ENCODE assay signal across 12 mouse cellular contexts in genomic region chr2:115579976-115580375, GRCm38 (mm10). TPM values are rescaled to one million over a fixed set of nuclear protein-coding genes. Genes with fewer than 3 reads are reported as not detected.
A peak's percentile ranks its signal among the peaks of the same experiment; 100 is the strongest.
DNase-seq lines count a peak whose midpoint lies in the region; ATAC-seq and TF ChIP-seq lines count a peak whose summit lies in the region.
"Had no signal": no experiment of that assay in that cellular context is flagged by ENCODE, and none has a peak within 500 bp of the region (broad histone marks: within the 10 kb centered on the region; RNA-seq: fewer than 3 reads in every experiment).

No protein-coding gene starts in this region.

- no peak for TF ChIP-seq CTCF in intestine, postnatal 0 days (IDR thresholded peaks at IDR 0.05; ENCODE audit: low read depth)

- peak overlapping the region; percentile 67 for H3K4me2 ChIP-seq in intestine, embryonic 14.5 days (ENCODE audit: low read length)
- H3K4me2 ChIP-seq in intestine, postnatal 0 days (replicated peaks; ENCODE audit: low read depth): no peak overlapping the region; the same call in 1 of the 2 replicates
- H3K4me2 ChIP-seq in midbrain, embryonic 13.5 days (replicated peaks): peak overlapping the region; percentile 33; the same call in 1 of the 2 replicates
- no peak overlapping the region for H3K4me2 ChIP-seq in midbrain, embryonic 16.5 days (ENCODE audit: low read length)

- no peak for DNase-seq in intestine, embryonic 14.5 days (ENCODE audit: low spot score)
- no peak for DNase-seq in embryonic facial prominence, embryonic 10.5 days (ENCODE audit: low spot score)
- DNase-seq in mesoderm, embryonic 11.5 days (ENCODE audit: low read depth, low spot score): peak; percentile 21
- DNase-seq in thymus, postnatal 36 days: no peak
- no peak for DNase-seq in thymus, postnatal 4 days
- DNase-seq: heart, postnatal 4 days; thymus, adult 18-20 months had no signal

- H3K36me3 ChIP-seq in intestine, embryonic 14.5 days (ENCODE audit: control insufficient read depth, insufficient read depth, low read length): no peaks in the 10 kb centered on the region
- no peaks in the 10 kb centered on the region for H3K36me3 ChIP-seq in intestine, postnatal 0 days (ENCODE audit: control insufficient read depth, insufficient read depth)
- no peaks in the 10 kb centered on the region for H3K36me3 ChIP-seq in midbrain, embryonic 13.5 days
- H3K36me3 ChIP-seq in midbrain, embryonic 16.5 days (ENCODE audit: control insufficient read depth, insufficient read depth, low read length): no peaks in the 10 kb centered on the region
- H3K36me3 ChIP-seq in embryonic facial prominence, embryonic 10.5 days (replicated peaks): no peaks in the 10 kb centered on the region
- H3K36me3 ChIP-seq: midbrain, embryonic 12.5 days had no signal

- no peak overlapping the region for H3K4me3 ChIP-seq in intestine, embryonic 14.5 days (ENCODE audit: low read depth, low read length)
- no peak overlapping the region for H3K4me3 ChIP-seq in intestine, postnatal 0 days (ENCODE audit: low read depth, low read length)
- no peak overlapping the region for H3K4me3 ChIP-seq in midbrain, embryonic 13.5 days (replicated peaks)
- no peak overlapping the region for H3K4me3 ChIP-seq in midbrain, embryonic 16.5 days (ENCODE audit: low read depth, low read length)
- 0 out of 2 replicates have a peak overlapping the region, but pooled peaks have one; percentile 76 for H3K4me3 ChIP-seq in embryonic facial prominence, embryonic 10.5 days

- no peaks in the 10 kb centered on the region for H3K9me3 ChIP-seq in intestine, embryonic 14.5 days (ENCODE audit: control insufficient read depth, low read length)
- no peaks in the 10 kb centered on the region for H3K9me3 ChIP-seq in intestine, postnatal 0 days (ENCODE audit: control insufficient read depth)
- no peaks in the 10 kb centered on the region for H3K9me3 ChIP-seq in midbrain, embryonic 13.5 days
- H3K9me3 ChIP-seq in midbrain, embryonic 16.5 days (replicated peaks; ENCODE audit: control insufficient read depth, low read length, poor library complexity, severe bottlenecking): no peaks in the 10 kb centered on the region
- H3K9me3 ChIP-seq in embryonic facial prominence, embryonic 10.5 days: no peaks in the 10 kb centered on the region
- H3K9me3 ChIP-seq: G1E; midbrain, embryonic 12.5 days had no signal

- no peak for ATAC-seq in intestine, embryonic 14.5 days (replicated peaks; ENCODE audit: low FRiP score, low TSS enrichment, low read depth)
- ATAC-seq in intestine, postnatal 0 days: no peak
- ATAC-seq in midbrain, embryonic 13.5 days: no peak
- no peak for ATAC-seq in midbrain, embryonic 16.5 days

- H3K27me3 ChIP-seq in intestine, embryonic 14.5 days (replicated peaks; ENCODE audit: control insufficient read depth, insufficient read depth, low read length): no peaks in the 10 kb centered on the region
- no peaks in the 10 kb centered on the region for H3K27me3 ChIP-seq in intestine, postnatal 0 days (replicated peaks; ENCODE audit: control insufficient read depth, insufficient read depth, low read length)
- H3K27me3 ChIP-seq in midbrain, embryonic 13.5 days: no peaks in the 10 kb centered on the region
- H3K27me3 ChIP-seq in midbrain, embryonic 16.5 days (ENCODE audit: control insufficient read depth, insufficient read depth, low read depth, low read length): no peaks in the 10 kb centered on the region
- H3K27me3 ChIP-seq in embryonic facial prominence, embryonic 10.5 days (replicated peaks; ENCODE audit: low read depth, poor library complexity, severe bottlenecking): no peaks in the 10 kb centered on the region
- H3K27me3 ChIP-seq: midbrain, embryonic 12.5 days had no signal

- WGBS in intestine, embryonic 14.5 days: 36% methylated on average over 6 of the region's 6 CpGs
- 69% methylated on average over 6 of the region's 6 CpGs for WGBS in intestine, postnatal 0 days
- 11% methylated on average over 6 of the region's 6 CpGs for WGBS in midbrain, embryonic 13.5 days
- WGBS in midbrain, embryonic 16.5 days: 14% methylated on average over 6 of the region's 6 CpGs
- 34% methylated on average over 6 of the region's 6 CpGs for WGBS in embryonic facial prominence, embryonic 10.5 days

- H3K9ac ChIP-seq in intestine, embryonic 14.5 days (ENCODE audit: low read length): no peak overlapping the region
- H3K9ac ChIP-seq in intestine, postnatal 0 days (ENCODE audit: low read depth, low read length): no peak overlapping the region
- no peak overlapping the region for H3K9ac ChIP-seq in midbrain, embryonic 13.5 days (replicated peaks)
- no peak overlapping the region for H3K9ac ChIP-seq in midbrain, embryonic 16.5 days (ENCODE audit: low read depth, low read length)

- peak overlapping the region; percentile 89 for H3K27ac ChIP-seq in intestine, embryonic 14.5 days (ENCODE audit: low read depth)
- H3K27ac ChIP-seq in intestine, postnatal 0 days (ENCODE audit: low read depth, low read length): no peak overlapping the region
- no peak overlapping the region for H3K27ac ChIP-seq in midbrain, embryonic 13.5 days
- no peak overlapping the region for H3K27ac ChIP-seq in midbrain, embryonic 16.5 days (ENCODE audit: low read length)
- 0 out of 2 replicates have a peak overlapping the region, but pooled peaks have one; percentile 40 for H3K27ac ChIP-seq in embryonic facial prominence, embryonic 10.5 days (replicated peaks)
- H3K27ac ChIP-seq: midbrain, embryonic 12.5 days had no signal

- peaks cover 23% of the 10 kb centered on the region for H3K4me1 ChIP-seq in intestine, embryonic 14.5 days (replicated peaks; ENCODE audit: control insufficient read depth, insufficient read depth, low read length)
- H3K4me1 ChIP-seq in intestine, postnatal 0 days (replicated peaks; ENCODE audit: control insufficient read depth, insufficient read depth, low read length): no peaks in the 10 kb centered on the region
- peaks cover 20% of the 10 kb centered on the region for H3K4me1 ChIP-seq in midbrain, embryonic 13.5 days (replicated peaks)
- H3K4me1 ChIP-seq in midbrain, embryonic 16.5 days (ENCODE audit: control insufficient read depth, insufficient read depth, low read length): peaks cover 6% of the 10 kb centered on the region
- peaks cover 34% of the 10 kb centered on the region for H3K4me1 ChIP-seq in embryonic facial prominence, embryonic 10.5 days

RNA-seq across cellular contexts. Expression of gene BC052040, which starts 1.5 kb away (rescaled TPM):
- 13.3 and 15.2 TPM in 2 replicates for polyA plus RNA-seq in intestine, embryonic 14.5 days (2014; fragmentation: Nextera tagmentation; extraction: Ambion mirVana)
- polyA plus RNA-seq in intestine, postnatal 0 days (2015; fragmentation: Nextera tagmentation; extraction: Ambion mirVana): 4.6 and 4.7 TPM in 2 replicates
- polyA plus RNA-seq in midbrain, embryonic 13.5 days (2015; fragmentation: Nextera tagmentation; extraction: Ambion mirVana): 14.8 and 15.4 TPM in 2 replicates
- 21.1 and 21.7 TPM in 2 replicates for polyA plus RNA-seq in midbrain, embryonic 16.5 days (2015; fragmentation: Nextera tagmentation; extraction: Ambion mirVana)
- polyA plus RNA-seq in embryonic facial prominence, embryonic 10.5 days (2016; fragmentation: Nextera tagmentation; extraction: Ambion mirVana): 20.8 and 22.8 TPM in 2 replicates

Comparison
In these comparisons a context has a peak if more than half of its experiments do, and no peak if none do; other contexts are left out.
1. H3K27ac ChIP-seq: peak in intestine, embryonic 14.5 days (single experiment) and embryonic facial prominence, embryonic 10.5 days (single experiment); none in intestine, postnatal 0 days (single experiment), midbrain, embryonic 13.5 days (single experiment) and midbrain, embryonic 16.5 days (single experiment).
2. H3K4me2 ChIP-seq: peak in intestine, embryonic 14.5 days (single experiment) and midbrain, embryonic 13.5 days (single experiment); none in intestine, postnatal 0 days (single experiment) and midbrain, embryonic 16.5 days (single experiment).